Mouse (Mus musculus): ENCODE results near the gene Ppp4r2.

- TF ChIP-seq CTCF (IDR thresholded peaks at IDR 0.05; ENCODE audit: low read depth, low read length) (no peak), POLR2A (IDR thresholded peaks at IDR 0.05; ENCODE audit: borderline replicate concordance, low read depth, low read length) (no peak)
Observed at GRCm38 (mm10) chr6:100895183-100895582, 61.8 kb downstream of the Ppp4r2 start.
